Mouse (Mus musculus) lung, postnatal 0 days (tissue): ENCODE measurements around the gene Zswim1.
A peak's percentile ranks its signal among the peaks of the same experiment; 100 is the strongest.

Experiments
- CTCF ChIP-seq: IDR thresholded peaks from 2 replicates; pipeline ENCODE4 v1.5.1; 2016; ENCODE audit warnings: antibody characterized with exemption, mild to moderate bottlenecking
- EP300 ChIP-seq: IDR thresholded peaks from 2 replicates; pipeline ENCODE4 v1.6.1; 2016; ENCODE audit warnings: antibody characterized with exemption, mild to moderate bottlenecking, control low read depth

GRCm38 (mm10) chr2:164790451-164790850 is 32.0 kb upstream of the Zswim1 start:
- TF ChIP-seq CTCF (no peak), EP300 (0 out of 2 replicates have a peak, but pooled peaks have one; percentile 35)
